Mouse (Mus musculus) hindbrain, embryonic 11.5 days (tissue): ENCODE measurements at regions not wholly inside any gene's neighbourhood (a gene's known extent, or its start where the extent isn't known, plus 50 kb on each side); places are given as distances from the start of the nearest gene placed in this dataset.

Source experiments
- ATAC-seq: fragments of 200-750 bp; cut with Nextera tagmentation; 2 replicates; pipeline ENCODE4 v1.8.0; 2017; ENCODE audit warnings: mild to moderate bottlenecking, moderate TSS enrichment, moderate library complexity; ENCODE audit not compliant: low FRiP score
- DNase-seq: peaks from one replicate; pipeline ENCODE4 v3.0.0-alpha.2; 2015; ENCODE audit warnings: low spot score
- H3K27ac ChIP-seq: fragments of 300-500 bp; sonication (generic); 2 replicates; pipeline ENCODE4 v1.5.1; 2014; ENCODE audit warnings: mild to moderate bottlenecking, low read depth, low read length
- H3K27me3 ChIP-seq: fragments of 300-500 bp; sonication (generic); 2 replicates; pipeline ENCODE4 v1.6.1; 2014; ENCODE audit warnings: mild to moderate bottlenecking, low read length, moderate library complexity, mixed read lengths; ENCODE audit not compliant: control insufficient read depth, insufficient read depth
- H3K36me3 ChIP-seq: fragments of 300-500 bp; sonication (generic); 2 replicates; pipeline ENCODE4 v1.6.1; 2014; ENCODE audit warnings: mild to moderate bottlenecking, low read length, moderate library complexity, mixed read lengths; ENCODE audit not compliant: control insufficient read depth, insufficient read depth
- H3K4me1 ChIP-seq: fragments of 300-500 bp; sonication (generic); replicated peaks from 2 replicates; pipeline ENCODE4 v1.6.1; 2014; ENCODE audit warnings: low read length, mixed read lengths; ENCODE audit not compliant: control insufficient read depth, insufficient read depth
- H3K4me2 ChIP-seq: fragments of 300-500 bp; sonication (generic); replicated peaks from 2 replicates; pipeline ENCODE4 v1.6.1; 2014; ENCODE audit warnings: mild to moderate bottlenecking, low read depth, low read length
- H3K4me3 ChIP-seq: fragments of 300-500 bp; sonication (generic); 2 replicates; pipeline ENCODE4 v1.5.1; 2014; ENCODE audit warnings: low read depth, low read length
- H3K9ac ChIP-seq: fragments of 300-500 bp; sonication (generic); 2 replicates; pipeline ENCODE4 v1.6.1; 2014; ENCODE audit warnings: low read depth, low read length
- H3K9me3 ChIP-seq: fragments of 300-500 bp; sonication (generic); 2 replicates; pipeline ENCODE4 v1.6.1; 2016; ENCODE audit warnings: low read length; ENCODE audit not compliant: control insufficient read depth
- WGBS: fragments of 180-500 bp; shearing (Covaris S2); extraction: QIAGEN DNeasy Blood & Tissue Kit; methylation state at CpG from one replicate; pipeline ENCODE4 v1.1.7; 2014; 5-methylcytosine and 5-hydroxymethylcytosine counted together

DNA sequence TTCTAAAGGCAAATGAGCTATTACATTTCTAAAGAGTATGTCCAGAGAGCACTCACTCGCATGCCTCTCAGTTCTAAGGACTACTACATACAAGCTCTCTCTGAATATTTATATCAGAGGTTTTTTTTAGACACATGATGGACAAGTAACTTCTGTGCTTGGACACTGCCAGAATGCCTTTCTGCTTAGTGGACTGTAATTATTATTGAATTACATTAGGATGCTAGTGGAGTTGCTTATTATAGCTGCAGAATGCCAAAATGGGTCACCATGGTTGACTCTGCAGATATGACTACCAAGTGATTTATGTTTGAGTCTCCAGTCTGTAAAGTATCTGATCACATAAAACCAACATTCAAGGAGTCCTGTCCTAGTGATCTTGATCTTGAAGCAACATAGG is 395.6 kb upstream of the Nr3c2 start:
- no peaks in the 10 kb centered on the region for H3K27me3 ChIP-seq
- H3K9ac ChIP-seq, result no peak overlapping the region
- ATAC-seq (no peak), DNase-seq (no peak)
- no peak overlapping the region for H3K27ac ChIP-seq
- no peaks in the 10 kb centered on the region for H3K4me1 ChIP-seq
- H3K4me2 ChIP-seq, result no peak overlapping the region
- H3K36me3 ChIP-seq, result no peaks in the 10 kb centered on the region
- no peak overlapping the region for H3K4me3 ChIP-seq
- H3K9me3 ChIP-seq, result no peaks in the 10 kb centered on the region
- WGBS, result 96% methylated on average over 1 of the region's 1 CpGs

DNA sequence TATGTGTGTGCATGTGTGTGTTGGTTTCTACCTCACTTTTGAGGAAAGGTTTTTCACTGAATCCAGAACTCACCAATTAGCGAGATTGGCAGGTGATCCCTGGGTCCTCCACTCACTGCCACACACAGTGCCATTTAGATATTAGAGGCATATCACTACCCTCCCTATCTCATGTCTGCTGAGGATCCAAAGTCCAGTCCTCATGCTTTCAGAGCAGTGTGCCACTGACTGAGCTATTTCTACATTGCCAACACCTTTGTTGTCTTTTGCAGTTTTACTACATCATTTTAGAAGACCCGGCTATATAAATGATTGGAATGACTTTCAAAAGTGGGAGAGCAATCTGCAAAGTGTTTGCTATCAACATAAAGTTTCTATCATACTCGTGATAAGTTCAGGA is 392.0 kb upstream of the Nr3c2 start:
- DNase-seq, result no peak
- Histone ChIP-seq H3K27ac (no peak overlapping the region), H3K4me2 (no peak overlapping the region), H3K4me3 (no peak overlapping the region), H3K9ac (no peak overlapping the region), H3K4me1 (no peaks in the 10 kb centered on the region), H3K9me3 (no peaks in the 10 kb centered on the region), H3K27me3 (no peaks in the 10 kb centered on the region), H3K36me3 (no peaks in the 10 kb centered on the region)
- 88% methylated on average over 3 of the region's 3 CpGs for WGBS
- ATAC-seq, result no peak

DNA sequence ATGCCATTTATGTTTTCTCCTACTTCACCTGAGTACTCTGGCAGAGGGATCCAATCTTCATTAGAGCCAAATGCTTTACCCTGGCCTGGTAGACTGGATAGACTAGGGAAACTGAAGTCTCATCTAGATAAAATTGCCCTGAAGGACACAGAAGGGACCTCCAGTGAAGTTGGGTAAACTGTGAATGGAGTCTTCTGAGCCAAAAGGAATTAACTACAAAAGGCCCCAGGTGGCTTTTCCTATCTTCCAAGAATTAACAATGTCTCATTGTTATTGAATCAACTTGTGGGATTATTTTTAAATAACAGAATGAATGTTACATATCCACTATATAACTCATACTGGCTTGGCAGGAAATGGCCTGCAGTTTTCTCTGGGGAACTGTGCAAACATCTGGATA is 390.0 kb upstream of the Nr3c2 start:
- ATAC-seq (no peak), DNase-seq (no peak)
- Histone ChIP-seq H3K9me3 (no peaks in the 10 kb centered on the region), H3K4me2 (no peak overlapping the region), H3K27ac (no peak overlapping the region), H3K9ac (no peak overlapping the region), H3K27me3 (no peaks in the 10 kb centered on the region), H3K4me1 (no peaks in the 10 kb centered on the region), H3K36me3 (no peaks in the 10 kb centered on the region), H3K4me3 (no peak overlapping the region)

DNA sequence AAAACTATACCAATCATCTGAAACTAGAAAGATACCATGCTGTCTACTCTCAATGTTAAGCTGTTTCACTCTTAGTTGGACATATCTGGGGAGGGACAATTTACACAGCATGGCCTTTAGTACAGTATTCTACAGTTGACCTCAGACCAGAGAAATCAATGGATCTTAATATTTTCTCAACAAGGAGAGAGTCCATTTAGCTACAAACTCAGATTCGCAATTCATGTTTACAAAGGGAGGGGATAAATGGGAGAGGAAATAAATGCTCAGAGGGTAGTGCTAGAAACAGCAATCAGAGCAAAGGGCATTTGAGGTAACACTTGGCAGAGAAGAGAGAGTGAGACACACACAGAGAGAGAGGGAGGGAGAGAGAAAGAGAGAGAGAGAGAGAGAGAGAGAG is 385.1 kb upstream of the Nr3c2 start:
- no peak for ATAC-seq

DNA sequence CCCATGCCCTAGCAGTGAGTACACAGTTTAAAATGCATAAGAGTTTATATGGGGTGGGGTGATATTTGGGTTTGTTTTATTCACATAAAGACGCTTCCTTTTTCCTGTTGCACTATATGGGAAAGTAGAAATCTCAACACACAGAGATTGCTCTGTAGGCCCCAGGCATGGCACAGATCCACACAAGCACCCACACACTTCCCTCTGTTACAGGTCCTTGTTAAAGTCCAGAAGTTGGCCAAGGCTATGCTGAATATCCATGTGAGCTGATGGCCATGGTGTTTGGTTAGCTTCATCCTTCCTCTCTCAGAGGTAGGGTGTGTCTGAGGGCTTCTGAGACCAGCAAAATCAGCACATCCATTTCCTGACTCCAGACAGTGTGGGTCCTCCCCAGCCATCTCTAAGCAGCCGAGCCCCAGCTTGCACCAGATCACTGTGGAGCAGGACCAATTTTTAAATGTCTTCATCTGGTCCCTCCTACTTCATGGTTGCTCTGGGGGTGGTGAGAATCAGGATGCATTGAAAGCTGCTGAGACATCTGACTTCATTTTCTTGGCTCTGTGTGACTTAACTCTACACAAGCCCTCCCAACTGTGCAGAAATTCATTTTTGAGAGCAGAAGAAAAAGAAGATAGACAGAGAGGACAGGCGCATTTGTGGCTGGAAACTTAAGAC is 360.3 kb upstream of the Nr3c2 start:
- 83% methylated on average over 3 of the region's 3 CpGs for WGBS
- H3K27me3 ChIP-seq, result no peaks in the 10 kb centered on the region
- H3K4me3 ChIP-seq, result no peak overlapping the region
- ATAC-seq (no peak), DNase-seq (no peak)
- H3K9ac ChIP-seq, result no peak overlapping the region
- no peaks in the 10 kb centered on the region for H3K36me3 ChIP-seq
- no peak overlapping the region for H3K4me2 ChIP-seq
- no peaks in the 10 kb centered on the region for H3K4me1 ChIP-seq
- no peak overlapping the region for H3K27ac ChIP-seq
- H3K9me3 ChIP-seq, result no peaks in the 10 kb centered on the region

More for the DNA sequence above, 385.1 kb upstream of the Nr3c2 start:
- no peaks in the 10 kb centered on the region for H3K36me3 ChIP-seq
- H3K27ac ChIP-seq, result no peak overlapping the region
- no peaks in the 10 kb centered on the region for H3K27me3 ChIP-seq
- WGBS, result 87% methylated on average over 1 of the region's 1 CpGs
- no peak overlapping the region for H3K4me3 ChIP-seq
- no peak overlapping the region for H3K4me2 ChIP-seq
- no peaks in the 10 kb centered on the region for H3K9me3 ChIP-seq
- H3K9ac ChIP-seq, result no peak overlapping the region
- no peaks in the 10 kb centered on the region for H3K4me1 ChIP-seq
- no peak for DNase-seq

DNA sequence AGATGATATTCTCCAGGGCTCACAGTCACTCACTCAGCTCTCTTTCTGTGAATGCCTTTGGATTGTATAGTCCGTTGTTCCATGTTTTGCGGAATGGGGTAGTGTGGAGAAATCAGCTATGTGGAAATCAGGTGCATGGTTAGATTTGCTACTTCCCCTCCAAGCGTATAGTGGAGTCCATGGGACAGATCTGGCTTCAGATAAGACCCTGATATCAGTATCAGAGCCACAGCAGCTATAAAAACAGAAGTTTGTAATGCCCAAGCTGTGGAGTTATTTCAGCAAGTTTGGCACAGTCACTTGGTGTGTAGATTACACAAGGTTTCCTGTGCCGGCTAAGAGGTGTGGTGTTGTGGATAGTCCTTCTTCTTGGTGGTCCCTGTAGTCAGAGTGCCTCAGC is 359.6 kb upstream of the Nr3c2 start:
- ATAC-seq, result no peak
- Histone ChIP-seq H3K4me2 (no peak overlapping the region), H3K27me3 (no peaks in the 10 kb centered on the region), H3K4me3 (no peak overlapping the region), H3K4me1 (no peaks in the 10 kb centered on the region), H3K36me3 (no peaks in the 10 kb centered on the region), H3K9ac (no peak overlapping the region), H3K9me3 (no peaks in the 10 kb centered on the region), H3K27ac (no peak overlapping the region)
- 91% methylated on average over 4 of the region's 4 CpGs for WGBS
- DNase-seq, result no peak

DNA sequence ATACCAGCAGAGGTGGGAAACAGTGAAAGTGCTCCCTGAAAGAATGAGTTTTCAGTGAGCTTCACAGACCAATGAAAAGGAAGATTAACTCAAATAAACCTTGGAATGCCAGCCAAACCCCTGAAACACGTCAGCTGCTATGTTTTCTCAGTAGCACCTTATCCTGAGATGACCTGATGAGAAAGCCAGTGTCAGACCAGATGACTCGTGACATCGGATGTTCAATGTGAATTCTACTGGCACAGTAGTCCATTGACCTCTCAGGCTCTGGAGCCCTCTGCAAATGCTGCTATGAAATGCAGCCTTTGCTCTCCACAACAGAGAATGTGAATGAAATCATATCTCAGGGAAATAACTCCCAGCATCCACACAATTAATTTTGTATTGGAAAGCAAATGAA is 358.6 kb upstream of the Nr3c2 start:
- DNase-seq, result no peak
- no peaks in the 10 kb centered on the region for H3K27me3 ChIP-seq
- no peak overlapping the region for H3K9ac ChIP-seq
- 71% methylated on average over 3 of the region's 3 CpGs for WGBS
- no peaks in the 10 kb centered on the region for H3K4me1 ChIP-seq
- no peak overlapping the region for H3K4me3 ChIP-seq
- ATAC-seq, result no peak
- no peaks in the 10 kb centered on the region for H3K9me3 ChIP-seq
- H3K4me2 ChIP-seq, result no peak overlapping the region
- H3K36me3 ChIP-seq, result no peaks in the 10 kb centered on the region
- H3K27ac ChIP-seq, result no peak overlapping the region

DNA sequence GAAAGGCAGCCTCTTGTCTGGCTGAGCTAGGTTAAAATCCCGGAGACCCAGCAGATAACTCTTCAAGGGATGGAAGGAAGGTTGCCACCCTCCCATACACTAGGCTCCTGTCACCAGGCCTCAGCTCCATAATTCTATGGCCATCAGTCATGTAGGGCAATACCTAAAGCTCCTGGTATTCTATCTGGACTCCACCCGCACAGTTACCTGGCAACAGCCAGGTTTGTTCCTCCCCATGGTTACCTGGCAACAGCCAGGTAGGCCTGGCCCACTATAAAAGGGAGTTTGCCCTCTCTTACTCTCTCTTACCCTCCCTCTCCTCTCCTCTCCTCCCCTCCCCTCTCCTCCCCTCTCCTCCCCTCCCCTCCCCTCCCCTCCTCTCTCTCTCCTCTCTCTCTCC is 347.6 kb upstream of the Nr3c2 start:
- Histone ChIP-seq H3K4me1 (no peaks in the 10 kb centered on the region), H3K27ac (no peak overlapping the region), H3K36me3 (no peaks in the 10 kb centered on the region), H3K4me2 (no peak overlapping the region), H3K9me3 (no peaks in the 10 kb centered on the region), H3K4me3 (no peak overlapping the region), H3K9ac (no peak overlapping the region), H3K27me3 (no peaks in the 10 kb centered on the region)
- no peak for DNase-seq
- no peak for ATAC-seq
- WGBS, result 89% methylated on average over 2 of the region's 2 CpGs

DNA sequence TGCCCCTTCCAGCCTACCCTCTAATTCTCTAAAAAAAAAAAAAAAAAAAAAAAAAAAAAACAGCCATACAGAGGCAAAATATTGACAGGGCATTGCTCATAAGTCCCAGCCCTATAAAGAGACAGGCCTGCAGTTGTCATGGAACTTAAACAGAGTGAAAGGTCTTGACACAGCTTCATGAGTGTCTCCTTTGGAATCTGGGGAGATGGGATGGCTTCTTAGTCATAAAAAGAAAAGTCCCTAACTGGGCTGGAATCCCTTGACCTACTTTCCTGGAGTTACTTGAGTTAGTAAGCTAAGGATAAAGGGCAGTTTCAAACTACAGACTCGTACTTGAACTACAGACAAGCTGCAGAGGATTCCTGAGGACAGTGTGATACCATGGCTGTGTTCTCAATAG is 297.7 kb upstream of the Nr3c2 start:
- ATAC-seq (no peak), DNase-seq (no peak)
- 79% methylated on average over 1 of the region's 1 CpGs for WGBS
- no peaks in the 10 kb centered on the region for H3K27me3 ChIP-seq
- no peak overlapping the region for H3K4me2 ChIP-seq
- H3K4me3 ChIP-seq, result no peak overlapping the region
- H3K36me3 ChIP-seq, result no peaks in the 10 kb centered on the region
- no peak overlapping the region for H3K27ac ChIP-seq
- no peaks in the 10 kb centered on the region for H3K9me3 ChIP-seq
- H3K9ac ChIP-seq, result no peak overlapping the region
- H3K4me1 ChIP-seq, result no peaks in the 10 kb centered on the region
